Mouse (Mus musculus): ENCODE measurements around the gene Gm10272. TPM values are rescaled to one million over a fixed set of nuclear protein-coding genes. Genes with fewer than 3 reads are reported as not detected.
"Not testable (repeated sequence)": the region's sequence is repeated elsewhere in the genome, so short reads cannot be mapped to it uniquely, and the experiment has no call there.

Gene Gm10272
- total RNA-seq, 2 experiments from 2014 or later = not detected

DNA sequence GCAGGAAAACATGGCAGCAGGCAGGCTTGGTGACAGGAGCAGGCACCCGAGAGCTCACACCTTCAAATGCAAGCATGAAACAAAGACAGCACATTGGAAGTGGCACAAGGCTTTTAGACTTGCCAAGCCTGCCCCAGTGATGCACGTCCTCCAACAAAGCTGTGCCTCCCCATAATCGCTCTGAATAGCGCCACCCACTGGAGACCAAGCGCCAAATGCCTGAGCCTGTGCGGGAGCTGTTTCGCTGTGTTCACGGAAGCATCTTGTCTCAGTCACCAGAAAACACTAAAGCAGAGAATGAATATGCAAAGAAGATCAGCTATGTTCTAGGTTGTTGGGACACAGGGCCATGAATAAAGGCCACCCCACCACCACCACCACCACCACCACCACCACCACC lies 18.4 kb downstream of the Gm10272 start:
- intact Hi-C loops (cut with DNase I; ENCODE audit: low total_unique reads) = no loop called here
- no peak for DNase-seq

DNA sequence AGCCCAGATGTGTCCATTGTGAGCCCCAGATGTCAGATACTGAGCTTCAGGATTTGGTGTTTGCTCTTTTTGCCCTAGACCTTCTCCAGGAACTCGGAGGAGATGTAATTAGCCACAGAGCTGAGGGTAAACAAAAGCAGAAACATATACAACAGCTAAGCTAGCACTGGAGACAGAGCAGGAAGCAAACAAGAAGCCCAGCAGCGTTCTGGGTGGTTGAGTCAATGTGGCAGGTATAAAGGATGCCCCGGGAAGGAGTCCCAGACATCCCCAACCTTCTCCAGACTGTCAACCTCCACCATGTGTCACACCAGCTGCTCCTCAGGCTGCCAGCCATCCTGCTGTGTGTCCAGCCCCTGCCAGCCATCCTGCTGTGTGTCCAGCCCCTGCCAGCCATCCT lies 19.8 kb downstream of the Gm10272 start, which contains the start of gene Gm10100:
Gene Gm10100 (plus strand): TSS at position 301 of the 400 bp plus-strand sequence.
- intact Hi-C loops (cut with DNase I; ENCODE audit: low total_unique reads) = no loop called here
- no peak for DNase-seq

DNA sequence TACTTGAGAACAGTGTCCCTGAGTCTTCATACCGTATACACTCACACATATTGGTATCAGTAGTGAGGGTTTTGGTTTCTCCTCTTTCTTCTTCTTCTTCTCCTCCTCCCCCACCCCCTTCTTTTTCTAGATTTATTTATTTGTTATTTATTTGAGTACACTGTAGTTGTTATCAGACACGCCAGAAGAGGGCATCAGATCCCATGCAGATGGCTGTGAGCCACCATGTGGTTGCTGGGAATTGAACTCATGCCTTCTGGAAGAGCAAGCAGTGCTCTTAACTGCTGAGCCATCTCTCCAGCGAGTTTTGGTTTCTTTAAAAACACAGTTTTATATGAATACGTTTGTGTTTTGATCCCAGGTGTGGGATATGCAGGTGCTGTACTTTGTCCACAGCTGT lies 21.9 kb downstream of the Gm10272 start:
- intact Hi-C loops (cut with DNase I; ENCODE audit: low total_unique reads) = no loop called here

DNA sequence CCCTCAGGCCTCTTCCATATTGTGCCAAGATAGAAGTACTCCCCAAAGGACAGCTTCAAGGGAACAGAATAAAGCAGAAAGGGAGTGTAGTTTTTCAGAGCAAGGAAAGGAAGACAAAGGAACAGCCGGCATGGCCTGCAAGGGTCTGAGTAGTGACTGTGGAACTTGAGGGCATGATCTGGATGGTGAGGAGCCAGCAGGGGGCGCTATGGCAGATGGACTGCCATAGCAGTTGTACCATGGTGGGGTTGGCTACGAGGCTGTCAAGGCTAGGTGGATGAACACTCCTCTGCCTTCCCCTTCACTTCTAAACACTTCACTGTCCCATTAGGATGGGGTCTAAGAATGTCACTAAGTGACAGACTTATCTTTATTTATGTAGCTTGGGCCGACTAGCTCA lies 22.8 kb downstream of the Gm10272 start:
- DNase-seq = no peak
- intact Hi-C loops (cut with DNase I; ENCODE audit: low total_unique reads) = no loop called here

More for the DNA sequence above, 21.9 kb downstream of the Gm10272 start:
- DNase-seq = no peak

DNA sequence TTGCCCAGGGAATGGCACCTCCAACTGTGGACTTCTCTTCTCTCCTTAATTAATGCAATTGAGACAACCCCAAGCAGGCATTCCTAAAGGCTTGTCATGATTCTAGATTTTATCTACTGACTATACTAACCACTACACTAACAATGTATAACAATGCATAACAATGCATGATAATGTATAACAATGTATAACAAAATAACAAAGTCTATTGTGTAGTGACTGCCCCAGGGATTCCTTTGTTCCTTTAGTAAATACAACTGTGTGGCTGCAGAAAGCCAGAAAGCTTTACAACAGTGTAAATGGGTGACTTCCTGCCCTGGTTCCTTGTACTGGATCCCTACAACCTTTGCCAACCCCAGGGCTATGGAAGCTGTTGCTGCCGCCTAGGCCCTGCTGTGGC lies 29.5 kb downstream of the Gm10272 start:
- intact Hi-C loops (cut with DNase I; ENCODE audit: low total_unique reads) = no loop called here
- no peak for DNase-seq

DNA sequence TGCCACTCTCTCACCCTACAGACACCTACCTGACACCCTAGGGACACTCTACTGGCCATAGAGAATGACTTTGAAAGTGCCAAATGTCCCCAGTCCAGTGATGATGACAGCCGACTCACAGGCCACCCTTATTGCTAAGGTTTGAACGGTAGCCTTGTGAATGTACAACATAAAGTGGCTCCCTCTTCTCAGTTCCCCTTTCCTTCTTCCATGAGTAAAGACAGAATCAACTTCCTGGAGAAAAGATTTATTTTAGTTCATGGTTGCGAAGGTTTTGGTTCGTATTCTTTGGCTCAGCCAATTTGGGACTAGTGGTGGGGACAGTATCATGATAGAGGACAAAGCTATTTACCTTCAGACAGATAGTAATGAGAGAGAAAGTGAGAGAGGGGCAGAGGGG lies 32.5 kb downstream of the Gm10272 start:
- intact Hi-C loops (cut with DNase I; ENCODE audit: low total_unique reads) = no loop called here
- no peak for DNase-seq

DNA sequence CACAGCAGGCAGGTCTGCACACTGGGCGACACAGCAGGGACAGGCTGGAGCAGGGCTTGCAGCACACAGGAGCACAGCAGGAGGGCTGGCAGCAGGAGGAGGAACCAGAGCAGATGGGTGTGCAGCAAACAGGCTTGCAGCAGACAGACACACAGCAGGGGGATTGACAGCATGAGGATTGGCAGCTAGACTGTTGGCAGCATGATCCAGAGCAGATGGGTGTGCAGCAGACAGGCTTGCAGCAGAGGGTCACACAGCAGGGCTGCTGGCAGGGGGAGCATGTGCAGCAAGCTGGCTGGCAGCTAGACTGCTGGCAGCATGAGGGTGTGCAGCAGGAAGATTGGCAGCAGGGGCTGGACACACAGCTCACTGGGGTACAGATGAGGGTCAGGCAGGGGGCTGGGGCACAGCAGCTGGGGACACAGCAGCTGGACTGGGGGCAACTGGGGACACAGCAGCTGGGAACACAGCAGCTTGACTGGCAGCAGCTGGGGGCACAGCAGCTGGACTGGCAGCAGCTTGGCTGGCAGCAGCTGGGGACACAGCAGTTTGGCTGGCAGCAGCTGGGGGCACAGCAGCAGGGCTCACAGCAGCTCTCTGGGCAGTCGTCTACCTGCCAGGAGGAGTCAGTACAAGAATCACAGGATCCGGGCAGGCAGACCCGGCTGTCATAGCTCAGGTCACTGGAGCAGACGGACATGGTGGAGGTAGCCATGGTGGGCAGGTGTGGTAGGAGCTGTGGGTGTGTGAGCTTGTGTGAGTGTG lies 35.7 kb downstream of the Gm10272 start, which contains the start of gene Gm18596:
Gene Gm18596 (minus strand): TSS at position 715 of the 765 bp plus-strand sequence.
- DNase-seq; intact Hi-C loops (cut with DNase I; ENCODE audit: low total_unique reads): not testable (repeated sequence)

DNA sequence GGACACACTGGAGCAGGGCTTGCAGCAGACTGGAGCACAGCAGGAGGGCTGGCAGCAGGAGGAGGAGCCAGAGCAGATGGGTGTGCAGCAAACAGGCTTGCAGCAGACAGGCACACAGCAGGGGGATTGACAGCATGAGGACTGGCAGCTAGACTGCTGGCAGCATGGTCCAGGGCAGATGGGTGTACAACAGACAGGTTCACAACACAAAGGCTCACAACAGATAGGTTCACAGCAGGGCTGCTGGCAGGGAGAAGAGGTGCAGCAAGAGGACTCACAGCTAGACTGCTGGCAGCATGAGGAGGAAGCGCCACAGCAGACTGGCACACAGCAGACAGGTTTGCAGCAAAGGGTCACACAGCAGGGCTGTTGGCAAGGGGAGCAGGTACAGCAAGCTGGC lies 44.3 kb downstream of the Gm10272 start:
- intact Hi-C loops (cut with DNase I; ENCODE audit: low total_unique reads); DNase-seq: not testable (repeated sequence)

DNA sequence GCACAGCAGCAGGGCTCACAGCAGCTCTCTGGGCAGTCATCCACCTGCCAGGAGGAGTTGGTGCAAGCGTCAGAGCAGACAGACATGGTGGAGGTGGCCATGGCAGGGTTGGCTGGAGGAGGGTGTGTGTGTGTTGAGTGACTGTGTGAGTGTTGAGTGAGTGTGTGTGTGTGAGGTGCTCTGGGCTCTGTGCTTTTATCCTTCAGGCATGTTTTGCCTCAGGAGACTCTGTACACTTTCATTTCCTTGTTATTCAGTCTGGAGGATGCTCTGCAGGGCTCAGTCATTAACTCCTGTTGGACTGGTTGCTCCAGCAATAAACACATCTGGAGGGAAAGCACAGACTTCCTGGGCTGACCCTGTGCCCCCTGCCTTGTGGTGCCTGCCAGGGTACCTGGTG lies 44.8 kb downstream of the Gm10272 start, which contains the start of gene Gm9736:
Gene Gm9736 (minus strand): TSS at position 101 of the 400 bp plus-strand sequence.
- DNase-seq; intact Hi-C loops (cut with DNase I; ENCODE audit: low total_unique reads): not testable (repeated sequence)

DNA sequence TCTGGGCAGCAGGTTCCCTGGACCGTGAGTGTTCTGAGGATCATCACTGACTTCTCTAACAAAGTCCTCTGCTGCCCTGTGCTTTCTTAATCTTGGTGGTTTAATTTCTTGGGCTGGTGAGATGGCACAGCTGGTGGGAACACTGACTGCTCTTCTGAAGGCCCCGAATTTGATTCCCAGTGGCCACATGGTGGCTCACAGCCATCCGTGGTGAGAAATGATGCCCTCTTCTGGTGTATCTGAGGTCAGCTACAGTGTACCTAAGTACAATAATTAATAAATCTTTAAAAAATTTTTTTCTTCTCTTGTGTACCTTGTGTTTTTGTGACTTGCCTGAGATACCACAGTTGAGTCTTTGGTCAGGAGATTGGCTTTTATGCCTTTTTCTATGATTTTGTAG lies 45.9 kb downstream of the Gm10272 start:
- intact Hi-C loops (cut with DNase I; ENCODE audit: low total_unique reads) = not testable (repeated sequence)

DNA sequence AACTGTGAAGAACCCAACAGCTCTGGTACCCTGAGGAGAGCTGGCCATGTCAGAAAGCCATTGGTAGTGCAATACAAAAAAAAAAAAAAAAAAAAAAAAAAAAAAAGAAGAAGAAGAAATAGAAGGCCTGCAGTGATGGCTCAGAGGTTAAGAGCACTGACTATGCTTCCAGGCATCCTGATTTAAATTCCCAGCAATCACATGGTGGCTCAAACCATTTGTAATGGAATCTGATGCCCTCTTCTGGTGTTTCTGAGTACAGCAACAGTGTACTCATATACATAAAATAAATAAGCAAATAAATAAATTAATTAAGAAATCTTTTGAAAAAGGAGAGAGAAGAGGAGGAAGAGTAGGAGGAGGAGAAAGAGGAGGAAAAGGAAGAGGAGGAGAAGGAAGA lies 47.0 kb downstream of the Gm10272 start:
- DNase-seq = no peak
- intact Hi-C loops (cut with DNase I; ENCODE audit: low total_unique reads) = no loop called here

More for the DNA sequence above, 45.9 kb downstream of the Gm10272 start:
- not testable (repeated sequence) for DNase-seq

Other genes starting within 250 kb of the Gm10272 start
- gene Fam207a, start 190.8 kb upstream of the Gm10272 start, total RNA-seq (2021) = 10 to 100 TPM in 1 of 2 experiments, 1 to 10 TPM in 1; 7.9 to 10.0 TPM
- gene Itgb2, start 176.4 kb upstream of the Gm10272 start, total RNA-seq (2021) = 1 to 10 TPM; 1.8 to 2.1 TPM
- 10 to 100 TPM; 47.4 to 51.8 TPM for gene Pttg1ip, start 124.9 kb upstream of the Gm10272 start, total RNA-seq (2021)
- 10 to 100 TPM; 41.9 to 46.5 TPM for gene Sumo3, start 100.5 kb upstream of the Gm10272 start, total RNA-seq (2021)
- 10 to 100 TPM in 1 of 2 experiments, 1 to 10 TPM in 1; 5.8 to 10.3 TPM for gene Gm49325, start 100.4 kb upstream of the Gm10272 start, total RNA-seq (2021)
- gene Ube2g2, start 84.4 kb upstream of the Gm10272 start, total RNA-seq (2021) = 10 to 100 TPM; 79.8 to 84.4 TPM
- gene Tspear, start 20.1 kb upstream of the Gm10272 start, total RNA-seq (2021) = not detected
- not detected for gene Gm19402, start 15.9 kb upstream of the Gm10272 start, total RNA-seq (2021)
- gene Gm9508, start 9.4 kb upstream of the Gm10272 start, total RNA-seq (2021) = not detected
- gene Gm10024, start 4.8 kb downstream of the Gm10272 start, total RNA-seq (2021) = not detected
- gene Gm10142, start 9.2 kb downstream of the Gm10272 start, total RNA-seq (2021) = not detected
- gene Krtap12-1, start 14.0 kb downstream of the Gm10272 start, total RNA-seq (2021) = not detected
- not detected for gene Gm10100, start 19.9 kb downstream of the Gm10272 start, total RNA-seq (2021)
- not detected for gene Gm18596, start 36.0 kb downstream of the Gm10272 start, total RNA-seq (2021)
- gene Gm9736, start 44.7 kb downstream of the Gm10272 start, total RNA-seq (2021) = not detected
- gene Gm3233, start 53.1 kb downstream of the Gm10272 start, total RNA-seq (2021) = not detected
- not detected for gene Gm3238, start 64.7 kb downstream of the Gm10272 start, total RNA-seq (2021)
- not detected for gene Gm7138, start 70.3 kb downstream of the Gm10272 start, total RNA-seq (2021)
- gene Gm3250, start 75.9 kb downstream of the Gm10272 start, total RNA-seq (2021) = not detected
- gene Gm7137, start 81.6 kb downstream of the Gm10272 start, total RNA-seq (2021) = not detected
- gene Gm9639, start 88.5 kb downstream of the Gm10272 start, total RNA-seq (2021) = not detected
- gene Gm19668, start 92.5 kb downstream of the Gm10272 start, total RNA-seq (2021) = not detected
- gene Gm9507, start 105.2 kb downstream of the Gm10272 start, total RNA-seq (2021) = not detected
- gene Gm2696, start 108.1 kb downstream of the Gm10272 start, total RNA-seq (2021) = not detected
- gene Krtap10-4, start 120.5 kb downstream of the Gm10272 start, total RNA-seq (2021) = not detected
- not detected for gene Krtap10-10, start 129.3 kb downstream of the Gm10272 start, total RNA-seq (2021)
- gene Gm36176, start 140.2 kb downstream of the Gm10272 start, total RNA-seq (2021) = not detected
- not detected for gene Gm10318, start 146.2 kb downstream of the Gm10272 start, total RNA-seq (2021)
- not detected for gene Gm3285, start 155.3 kb downstream of the Gm10272 start, total RNA-seq (2021)
- gene Lrrc3, start 195.9 kb downstream of the Gm10272 start, total RNA-seq (2021) = under 1 TPM; 0.33 to 0.41 TPM

All from gastrocnemius, postnatal 14 days (tissue).